Mouse (Mus musculus) megakaryocyte, embryonic 14.5 days (primary cell): ENCODE results near the gene Rev3l.

Experiments
- FLI1 ChIP-seq: IDR thresholded peaks from 2 replicates; pipeline ENCODE4 v1.6.1; 2012; ENCODE audit warnings: low read length, inconsistent platforms, mixed read lengths
- GATA1 ChIP-seq: IDR thresholded peaks from 3 replicates; pipeline ENCODE4 v1.6.1; 2012; ENCODE audit warnings: mixed read lengths, low read length, inconsistent platforms, borderline replicate concordance

DNA sequence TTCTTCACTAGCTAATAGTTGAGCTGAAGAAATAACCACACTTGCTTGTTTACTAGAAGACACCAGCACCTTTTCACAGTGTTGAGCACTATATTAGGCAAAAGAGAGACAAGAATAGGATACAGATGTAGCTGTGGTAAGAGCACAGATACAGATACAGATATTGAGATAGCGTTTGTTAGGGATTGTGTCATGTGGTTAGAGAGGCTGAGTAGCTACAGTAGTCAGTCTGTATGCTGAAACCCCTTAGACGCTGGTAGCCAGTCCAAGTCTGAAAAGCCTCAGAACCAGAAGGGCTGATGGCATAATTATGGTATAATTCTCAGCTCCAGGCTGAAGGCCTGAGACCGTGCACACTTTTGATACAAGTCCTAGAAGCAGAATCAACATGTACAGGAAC lies 53.3 kb downstream of the Rev3l start:
- TF ChIP-seq GATA1 = no peak
- TF ChIP-seq FLI1 = no peak
